ENCODE assay signal across 15 mouse cellular contexts in the genomic region with DNA sequence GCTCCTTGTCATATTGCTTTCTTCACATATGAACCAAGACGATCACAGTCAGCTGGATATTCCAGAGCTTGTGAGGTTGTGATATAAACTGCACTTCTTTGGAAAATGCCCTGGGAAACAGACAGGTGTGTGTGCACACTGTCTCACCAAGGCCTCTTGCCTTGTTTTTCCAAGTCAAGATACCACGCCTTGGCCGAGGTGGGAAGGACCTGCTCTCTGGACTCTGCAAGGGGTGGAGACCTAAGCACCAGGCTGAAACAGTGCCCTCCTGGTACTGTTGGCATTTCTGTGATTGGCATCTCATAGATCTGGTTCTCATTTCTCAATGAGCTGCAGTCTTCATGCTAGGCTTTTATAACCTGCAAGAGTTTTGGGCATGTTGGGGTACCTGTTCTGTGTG.
"Had no signal": no experiment of that assay in that cellular context is flagged by ENCODE, and none has a peak within 500 bp of the region (broad histone marks: within the 10 kb centered on the region; RNA-seq: fewer than 3 reads in every experiment).

No protein-coding gene starts in this region.

- H3K4me3 ChIP-seq: liver, embryonic 13.5 days; liver, embryonic 15.5 days; lung, embryonic 15.5 days; megakaryocyte, embryonic 14.5 days; midbrain, embryonic 13.5 days; midbrain, embryonic 15.5 days; neural tube, embryonic 12.5 days had no signal

- H3K27me3 ChIP-seq: liver, embryonic 13.5 days; liver, embryonic 15.5 days; lung, embryonic 15.5 days; megakaryocyte, embryonic 14.5 days; midbrain, embryonic 15.5 days; neural tube, embryonic 12.5 days had no signal

- H3K9me3 ChIP-seq: liver, embryonic 13.5 days; liver, embryonic 15.5 days; lung, embryonic 15.5 days; megakaryocyte, embryonic 14.5 days; midbrain, embryonic 13.5 days; midbrain, embryonic 15.5 days; neural tube, embryonic 12.5 days had no signal

- H3K27ac ChIP-seq: liver, embryonic 13.5 days; liver, embryonic 15.5 days; lung, embryonic 15.5 days; macrophage; midbrain, embryonic 13.5 days; midbrain, embryonic 15.5 days; neural tube, embryonic 12.5 days had no signal

- DNase-seq: liver, embryonic 13.5 days; liver, postnatal 0 days; right cerebral cortex, postnatal 14 days; thymus, adult 18-20 months; thymus, postnatal 25 days; thymus, postnatal 4 days had no signal

- ATAC-seq: liver, postnatal 0 days; lung, postnatal 0 days; midbrain, embryonic 13.5 days; midbrain, embryonic 15.5 days had no signal

- H3K36me3 ChIP-seq: liver, embryonic 13.5 days; liver, embryonic 15.5 days; lung, embryonic 15.5 days; midbrain, embryonic 13.5 days; midbrain, embryonic 15.5 days; neural tube, embryonic 12.5 days had no signal

- H3K9ac ChIP-seq: liver, embryonic 13.5 days; liver, embryonic 15.5 days; liver, postnatal 0 days; lung, embryonic 15.5 days; midbrain, embryonic 13.5 days; midbrain, embryonic 15.5 days; neural tube, embryonic 12.5 days had no signal

- H3K4me2 ChIP-seq: liver, embryonic 13.5 days; liver, embryonic 15.5 days; lung, embryonic 15.5 days; midbrain, embryonic 11.5 days; midbrain, embryonic 13.5 days; midbrain, embryonic 15.5 days; neural tube, embryonic 12.5 days had no signal

- H3K4me1 ChIP-seq: liver, embryonic 13.5 days; liver, embryonic 15.5 days; lung, embryonic 15.5 days; megakaryocyte, embryonic 14.5 days; midbrain, embryonic 13.5 days; midbrain, embryonic 15.5 days; neural tube, embryonic 12.5 days had no signal
